Mouse (Mus musculus): Measurements from ENCODE around the gene Pcf11.

DNA sequence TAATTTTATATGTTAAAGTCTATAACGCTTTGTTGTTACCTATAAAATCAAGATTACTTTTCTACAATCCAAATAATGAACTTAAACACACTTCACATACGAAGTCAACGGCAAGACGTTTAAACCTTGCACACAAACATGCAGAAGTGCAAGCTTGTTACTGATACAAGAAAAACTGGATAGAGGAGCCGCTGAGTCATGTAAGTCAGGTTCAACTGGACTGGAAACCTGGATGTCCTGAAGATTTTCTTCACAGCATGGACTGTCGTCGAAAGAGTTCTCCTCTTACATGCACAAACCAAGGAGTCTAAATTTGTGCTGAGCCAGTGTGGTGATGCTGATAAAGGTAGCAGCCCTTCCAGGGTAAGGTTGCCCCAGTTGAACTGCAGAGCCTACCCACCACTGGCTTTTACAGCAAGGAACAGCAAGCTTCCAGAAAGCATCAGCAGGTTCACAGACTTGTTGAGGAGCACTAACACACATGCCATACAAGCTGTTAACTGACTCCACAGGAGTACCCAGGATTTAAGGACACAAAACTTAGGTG lies 3.4 kb downstream of the Pcf11 start:
- TF ChIP-seq CTCF (IDR thresholded peaks at IDR 0.05; ENCODE audit: borderline replicate concordance, control insufficient read depth, extremely low read depth, insufficient read depth, low read length, poor library complexity) (no peak), POLR2A (IDR thresholded peaks at IDR 0.05; ENCODE audit: control insufficient read depth, extremely low read depth, insufficient read depth, low read length, poor library complexity) (no peak)
